Mouse (Mus musculus) cerebellum, adult 11 months (tissue): Measurements from ENCODE around the gene Gm9972.

Experiments
- DNase-seq: peaks from one replicate; pipeline ENCODE4 v3.0.0; 2022

Gene Gm9972

DNA sequence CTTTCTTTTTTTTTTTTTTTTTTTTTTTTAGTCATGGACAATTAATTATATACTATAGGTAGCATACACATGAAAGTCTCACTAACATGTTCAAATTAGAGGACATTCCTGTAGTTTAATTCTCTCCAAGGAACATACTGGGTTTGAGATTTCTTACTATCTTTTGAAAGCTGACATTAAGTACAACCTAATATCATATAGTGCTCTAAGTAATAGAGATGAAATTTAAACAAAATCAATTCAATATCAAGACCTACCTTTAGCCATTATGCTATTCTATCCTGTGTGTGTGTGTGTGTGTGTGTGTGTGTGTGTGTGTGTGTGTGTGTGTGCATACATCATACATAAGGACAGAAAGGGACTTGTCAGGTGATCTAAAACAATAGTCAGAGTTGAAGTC is at the start of gene Gm9972:
Gene Gm9972, plus strand, starts transcription at position 301 of the 400 bp plus-strand sequence.
- no peak for DNase-seq

DNA sequence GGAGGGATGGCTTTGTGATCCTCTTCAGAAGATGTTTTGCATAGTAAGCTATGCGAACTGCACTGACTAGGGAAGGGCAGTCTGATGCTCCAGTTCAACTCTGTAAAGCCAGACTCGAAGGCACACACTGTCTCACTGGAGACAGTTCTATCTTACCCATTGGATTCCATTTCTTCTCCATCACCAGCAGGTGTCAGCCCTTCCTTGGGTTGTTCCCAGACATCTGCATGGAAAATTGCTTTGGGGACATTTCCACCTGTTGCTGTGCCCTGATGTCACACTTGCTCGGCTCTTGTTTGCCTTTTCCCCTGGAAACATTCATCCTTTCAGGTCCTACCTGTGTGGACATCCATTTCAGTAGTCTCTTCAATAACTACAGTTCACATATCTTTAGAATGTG is 36.4 kb upstream of the Gm9972 start:
- DNase-seq = no peak

DNA sequence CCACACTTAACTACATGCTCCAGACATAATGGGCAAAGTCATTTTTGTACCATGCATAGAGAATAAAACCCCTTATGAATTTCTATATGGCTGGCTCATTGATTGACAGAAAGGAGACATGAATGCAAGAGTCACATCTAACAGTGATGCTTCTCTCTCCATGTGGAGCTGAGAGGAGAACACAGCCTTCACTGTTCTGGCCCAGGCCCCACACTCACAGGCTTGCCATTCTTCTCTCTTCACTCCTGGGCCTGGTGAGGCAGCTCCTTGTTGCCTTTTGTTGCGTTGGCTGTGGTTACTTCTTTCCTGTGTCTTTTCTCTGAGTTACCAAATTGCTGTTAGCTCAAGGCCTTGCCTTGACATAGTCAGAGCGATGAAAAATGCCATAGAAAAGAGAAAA is 23.6 kb upstream of the Gm9972 start:
- DNase-seq = no peak

DNA sequence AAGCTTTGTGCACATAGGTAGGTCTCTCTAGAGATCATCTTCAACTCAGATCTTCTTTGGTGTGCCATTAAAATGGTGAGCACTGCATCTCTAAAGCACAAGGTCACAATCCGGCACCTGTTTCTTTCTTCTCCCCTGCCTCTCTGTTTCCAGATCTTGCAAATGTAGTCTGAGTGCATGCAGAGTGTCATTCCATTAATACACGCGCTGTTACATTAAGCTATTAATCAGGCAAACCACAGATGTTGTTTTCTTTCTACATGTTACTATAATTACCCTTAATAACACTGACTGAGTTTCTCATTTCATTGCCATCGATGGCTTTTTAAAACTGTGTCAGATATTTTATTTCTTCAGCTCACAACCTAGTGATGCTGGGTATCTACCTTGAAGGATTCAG is 22.6 kb upstream of the Gm9972 start:
- no peak for DNase-seq

DNA sequence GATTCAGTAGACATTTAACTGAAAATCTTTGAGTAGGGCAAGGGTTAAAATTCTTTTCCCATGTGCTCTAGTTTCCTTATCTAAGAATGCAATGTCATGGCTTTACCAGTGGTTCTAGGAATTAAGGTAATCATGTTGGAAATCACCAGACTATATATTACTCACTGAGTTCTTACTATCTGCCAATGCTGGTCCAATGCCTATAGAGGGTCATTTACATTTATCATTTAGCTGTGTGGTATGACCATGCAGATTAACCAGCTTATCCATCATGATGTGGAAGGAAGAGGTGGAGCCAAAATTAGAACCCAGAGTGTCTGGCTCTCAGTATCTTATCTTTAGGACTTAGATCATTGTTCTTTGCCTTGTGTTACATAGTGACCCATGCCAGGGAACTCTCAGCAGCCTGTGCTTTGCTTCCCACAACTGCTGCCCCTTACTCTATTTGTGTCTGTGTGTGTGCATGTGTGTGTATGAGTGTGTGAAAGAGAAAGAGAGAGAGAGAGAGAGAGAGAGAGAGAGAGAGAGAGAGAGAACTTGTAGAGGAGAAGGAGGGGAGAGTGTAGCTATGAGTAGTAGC is 12.3 kb upstream of the Gm9972 start:
- DNase-seq = no peak

DNA sequence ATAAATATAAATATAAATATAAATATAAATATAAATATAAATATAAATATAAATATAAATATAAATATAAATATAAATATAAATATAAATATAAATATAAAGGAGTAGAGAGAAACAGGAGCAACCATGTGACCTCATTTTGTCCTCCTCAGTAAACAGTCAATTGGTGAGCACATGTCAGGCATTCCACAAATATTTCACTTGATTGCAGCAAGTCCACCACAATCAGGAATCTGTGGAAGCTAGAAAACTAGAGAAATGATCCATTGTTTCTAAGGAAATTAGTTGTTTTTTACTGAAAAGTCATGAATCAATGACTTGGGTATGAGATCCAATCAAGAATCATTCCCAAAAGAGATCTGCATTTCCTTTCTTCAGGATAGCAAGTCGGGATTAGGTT is 5.7 kb upstream of the Gm9972 start:
- DNase-seq = no peak

DNA sequence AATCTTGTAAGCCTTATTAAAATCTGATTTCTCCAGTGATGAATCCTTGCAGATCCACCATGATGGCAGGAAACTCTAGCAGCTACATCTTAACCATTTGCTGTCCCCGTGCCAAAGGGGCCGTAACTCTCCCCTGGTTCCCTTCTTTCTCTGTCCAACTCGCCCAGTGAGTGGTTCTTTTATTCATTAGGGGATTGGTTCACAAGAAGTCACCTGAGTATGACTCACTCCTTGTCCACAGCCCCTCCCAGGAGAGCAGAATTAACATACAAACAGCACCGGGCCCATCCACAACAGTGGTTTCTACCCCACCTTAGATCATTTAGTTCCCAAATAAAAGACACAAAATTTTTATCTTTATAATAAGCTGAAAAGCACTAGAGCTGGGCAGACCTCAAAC is 3.4 kb upstream of the Gm9972 start:
- no peak for DNase-seq

DNA sequence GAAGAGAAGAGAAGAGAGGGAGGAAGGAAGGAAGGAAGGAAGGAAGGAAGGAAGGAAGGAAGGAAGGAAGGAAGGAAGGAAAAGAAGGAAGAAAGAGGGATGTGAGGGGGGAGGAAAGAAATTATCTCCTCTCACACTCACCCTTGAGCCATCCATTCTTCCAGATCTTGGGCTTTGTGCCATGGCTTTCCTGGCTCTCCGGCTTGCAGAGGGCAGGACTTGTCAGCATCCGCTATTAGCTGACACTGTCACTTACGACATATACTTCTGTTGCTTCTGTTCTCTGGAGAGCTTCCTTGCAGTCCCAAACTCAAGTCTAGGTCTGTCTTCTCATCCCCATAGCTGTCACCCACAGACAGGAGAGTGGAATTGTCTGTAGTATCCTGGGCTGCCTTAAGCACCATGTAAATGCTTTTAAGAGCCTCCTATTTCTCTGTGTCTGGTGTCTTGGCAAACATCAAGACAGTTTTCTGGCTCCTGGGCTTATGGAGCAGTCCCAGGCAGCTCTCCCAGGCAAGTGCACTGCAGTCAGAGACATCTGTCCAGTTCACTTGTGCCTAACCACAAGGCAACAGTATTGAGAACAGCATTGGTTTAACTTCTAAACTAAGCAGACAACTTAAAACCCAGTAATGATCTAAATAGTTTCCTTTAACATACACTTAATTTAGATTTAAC is 10.5 kb downstream of the Gm9972 start:
- DNase-seq = peak; percentile 12

DNA sequence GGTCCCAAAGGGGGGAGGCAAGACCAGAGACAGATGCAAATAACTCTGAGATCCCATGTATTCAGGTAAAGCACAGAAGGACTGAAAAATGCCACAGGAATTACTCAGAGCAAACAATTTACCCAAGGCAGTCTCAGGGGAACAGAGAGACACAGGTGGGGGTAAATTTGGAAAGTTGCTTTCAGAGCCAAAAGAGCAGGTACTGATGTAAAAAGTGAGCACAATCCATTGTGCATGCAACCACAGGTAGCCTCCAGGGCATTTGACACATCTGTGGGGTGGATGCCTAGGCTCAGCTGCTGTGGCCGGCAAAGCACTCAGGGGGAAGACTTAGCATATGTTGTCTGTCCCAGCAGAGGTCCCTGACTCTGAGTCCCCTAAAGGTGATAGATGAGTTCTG is 13.8 kb downstream of the Gm9972 start:
- no peak for DNase-seq

DNA sequence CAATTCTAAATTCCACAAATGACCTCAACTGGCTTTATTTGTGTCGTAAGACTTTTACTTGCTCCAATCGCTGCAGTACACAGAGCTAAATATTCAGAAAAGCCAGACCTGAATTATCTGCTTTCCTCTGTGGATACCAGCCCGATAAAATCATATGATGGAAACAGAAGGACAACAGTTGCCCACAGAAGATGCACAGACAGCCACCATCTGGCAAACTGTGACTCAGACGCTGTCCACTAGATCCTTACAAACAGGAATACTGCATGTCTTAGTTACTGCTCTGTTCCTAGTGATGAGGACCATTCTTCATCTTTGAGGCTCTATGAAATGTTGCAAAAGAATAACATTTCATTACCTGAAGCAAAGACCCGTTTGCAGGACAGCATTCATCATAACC is 19.4 kb downstream of the Gm9972 start:
- DNase-seq = peak; percentile 42

DNA sequence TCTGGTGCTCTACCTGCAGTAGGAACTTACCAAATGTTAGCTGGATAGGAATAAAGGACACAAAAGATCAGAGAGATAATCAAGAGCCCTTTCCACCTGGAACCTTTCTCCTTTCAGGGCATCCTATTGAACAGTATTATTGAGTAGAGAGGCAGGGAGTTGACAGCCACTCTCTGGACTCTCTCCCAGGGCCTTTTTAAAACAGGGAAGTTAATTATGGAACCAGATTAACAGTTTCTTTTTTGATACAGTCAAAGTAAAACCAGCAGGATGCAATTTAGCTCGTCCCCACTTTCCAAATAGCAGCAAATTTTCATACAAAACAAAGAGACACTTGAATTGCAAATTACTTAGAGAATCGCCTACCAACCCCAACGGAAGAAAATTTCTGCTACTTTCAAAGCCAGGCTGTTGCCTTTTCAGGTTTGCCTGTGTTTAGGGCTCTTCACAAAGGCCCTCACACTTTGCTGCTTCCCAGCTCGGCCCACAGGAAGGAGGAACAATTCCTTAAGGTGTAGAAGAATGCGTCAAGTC is 24.0 kb downstream of the Gm9972 start:
- no peak for DNase-seq

DNA sequence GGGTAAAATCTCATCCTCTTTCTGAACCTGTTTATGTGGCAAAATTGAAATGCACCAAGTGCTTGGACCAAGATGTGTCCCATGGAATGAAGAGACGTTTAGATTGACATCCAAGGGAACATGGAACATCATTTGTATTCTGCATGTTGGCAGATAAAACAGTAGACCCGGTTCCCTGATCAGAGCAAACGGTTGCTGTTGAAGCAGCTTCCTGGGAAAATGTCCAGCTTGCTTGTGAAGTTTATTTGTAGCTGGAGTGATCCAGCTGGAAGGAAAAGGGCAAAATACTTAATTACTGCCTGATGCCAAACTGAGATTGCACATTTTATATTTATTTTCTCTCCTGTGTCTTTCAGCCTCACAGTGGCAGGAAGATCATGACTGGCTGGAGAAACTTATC is 26.7 kb downstream of the Gm9972 start:
- DNase-seq = no peak

DNA sequence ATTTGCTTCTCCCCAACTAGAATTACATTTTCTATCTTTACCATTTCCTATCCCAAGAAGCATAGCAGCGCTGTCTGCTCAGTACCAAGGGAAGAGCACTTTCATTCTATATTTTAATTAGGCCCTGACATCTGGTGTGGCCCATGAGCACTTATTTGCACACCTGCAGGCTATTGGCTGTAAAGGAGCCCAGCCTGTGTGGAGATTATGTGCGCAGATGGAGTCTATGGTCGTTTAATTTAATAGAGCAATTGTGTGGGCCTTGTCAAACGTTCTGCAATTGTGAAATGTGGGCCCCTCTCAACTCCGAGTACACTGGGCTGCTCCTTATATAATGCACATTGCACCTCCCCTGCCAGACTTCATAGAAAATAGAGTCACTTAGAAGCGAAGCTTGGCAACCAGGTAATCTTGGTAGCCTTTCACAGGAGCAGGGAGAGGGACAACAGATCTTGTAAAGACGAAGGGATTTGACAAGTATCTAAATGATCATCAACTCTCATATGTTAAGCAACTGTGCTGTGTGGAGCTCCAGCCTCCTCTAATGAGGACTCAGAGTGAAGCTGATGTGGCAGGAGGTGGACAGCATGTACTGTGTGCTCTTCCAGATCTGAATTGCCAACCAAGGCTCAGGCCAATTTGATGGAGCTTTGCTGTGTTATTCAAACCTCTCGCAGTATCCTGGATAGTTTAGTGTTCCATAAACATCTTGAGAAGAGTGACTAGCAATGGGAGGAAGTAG is 50.9 kb downstream of the Gm9972 start:
- DNase-seq = no peak
